Mouse (Mus musculus) ES-E14 (cell line): Measurements from ENCODE around the gene Htr2b. TPM values are rescaled to one million over a fixed set of nuclear protein-coding genes. Genes with fewer than 3 reads are reported as not detected.

Experiments used
- DNase-seq: peaks from one replicate; pipeline ENCODE4 v3.0.0-alpha.2; 2013; ENCODE audit warnings: low read depth, low spot score
- H3K27ac ChIP-seq: 2 replicates; pipeline ENCODE4 v1.5.1; 2012; ENCODE audit warnings: low read depth, mild to moderate bottlenecking, low read length, moderate library complexity, mixed read lengths; ENCODE audit not compliant: poor library complexity, insufficient read depth, severe bottlenecking
- H3K36me3 ChIP-seq: 2 replicates; pipeline ENCODE4 v1.6.1; 2012; ENCODE audit warnings: mild to moderate bottlenecking, low read length, moderate library complexity, mixed read lengths; ENCODE audit not compliant: control insufficient read depth, poor library complexity, insufficient read depth, severe bottlenecking
- H3K4me1 ChIP-seq, 2 experiments: fragments of 150-350 bp in 1 of 2; sonication (generic) in 1 of 2; 2 replicates each; pipeline ENCODE4 v1.6.1; 2012; ENCODE audit warnings: low read length in 2 of 2, mild to moderate bottlenecking in 1 of 2, mixed read lengths in 1 of 2; ENCODE audit not compliant: control insufficient read depth in 2 of 2, insufficient read depth in 2 of 2, poor library complexity in 1 of 2
- H3K4me3 ChIP-seq, 2 experiments: fragments of 150-350 bp in 1 of 2; sonication (generic) in 1 of 2; 2 replicates each; pipeline ENCODE4 v1.5.1; 2012; ENCODE audit warnings: low read length in 2 of 2, low read depth in 1 of 2, mild to moderate bottlenecking in 1 of 2, mixed read lengths in 1 of 2; ENCODE audit not compliant: insufficient read depth in 1 of 2, poor library complexity in 1 of 2, severe bottlenecking in 1 of 2
- H3K9ac ChIP-seq: 2 replicates; pipeline ENCODE4 v1.6.1; 2012; ENCODE audit warnings: low read depth, mild to moderate bottlenecking, low read length, mixed read lengths; ENCODE audit not compliant: poor library complexity, insufficient read depth, severe bottlenecking
- H3K9me3 ChIP-seq: fragments of 150-350 bp; sonication (generic); 2 replicates; pipeline ENCODE4 v1.6.1; 2012; ENCODE audit warnings: low read depth, mild to moderate bottlenecking, low read length; ENCODE audit not compliant: control insufficient read depth, insufficient read depth
- CHD2 ChIP-seq: IDR thresholded peaks from 2 replicates; pipeline ENCODE4 v1.6.1; 2014; ENCODE audit warnings: mild to moderate bottlenecking, low read depth, low read length, inconsistent platforms
- HCFC1 ChIP-seq: IDR thresholded peaks from 2 replicates; pipeline ENCODE4 v1.6.1; 2012; ENCODE audit warnings: low read length, inconsistent platforms, borderline replicate concordance; ENCODE audit not compliant: insufficient read depth
- MAFK ChIP-seq: IDR thresholded peaks from 2 replicates; pipeline ENCODE4 v1.6.1; 2014; ENCODE audit warnings: mild to moderate bottlenecking, low read depth, low read length, inconsistent platforms; ENCODE audit not compliant: insufficient read depth
- ZC3H11A ChIP-seq: IDR thresholded peaks from 2 replicates; pipeline ENCODE4 v1.6.1; 2012; ENCODE audit warnings: low read depth, mild to moderate bottlenecking, inconsistent platforms, low read length, borderline replicate concordance
- ZNF384 ChIP-seq: IDR thresholded peaks from 2 replicates; pipeline ENCODE4 v1.6.1; 2012; ENCODE audit warnings: low read depth, low read length, inconsistent platforms
- in situ Hi-C, 2 experiments: fragments of 600-800 bp; cut with MboI; formaldehyde crosslinking; loops; one replicate each; pipeline ENCODE4 v1.15.1; 2025; ENCODE audit warnings: low sequenced_read_pairs in 2 of 2, inconsistent platforms in 1 of 2; ENCODE audit not compliant: unreplicated experiment in 2 of 2
- total RNA-seq: library from RNA; depleted of rRNA; stranded (reverse); fragments of 300-350 nt; gene quantifications from 2 replicates; pipeline ENCODE4 v1.2.3, GENCODE M21; 2012

Htr2b gene
- total RNA-seq, 1 experiment, result 0.13 TPM

DNA sequence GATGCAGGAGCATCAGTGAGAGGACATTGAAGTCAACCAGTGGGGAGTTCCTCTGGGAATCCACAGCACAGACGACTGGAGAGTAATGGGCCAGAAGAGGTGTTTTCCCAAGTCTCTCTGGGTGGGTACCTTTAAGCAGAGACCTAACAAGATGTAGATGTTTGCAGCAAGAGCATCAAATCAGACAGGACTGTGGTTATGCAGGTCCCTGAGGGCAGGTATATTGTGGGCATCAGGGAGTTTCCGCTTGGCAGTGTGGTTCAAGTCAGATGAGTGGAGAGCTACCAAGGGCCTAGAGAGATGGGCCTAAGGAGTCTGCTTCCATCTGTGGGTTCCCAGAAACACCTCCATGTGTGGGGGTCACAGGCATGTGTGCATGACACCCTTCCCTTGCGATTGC lies 44.3 kb upstream of the Htr2b start:
- H3K9ac ChIP-seq, result no peak overlapping the region
- H3K4me1 ChIP-seq, result 0 out of 4 replicates have a peak, but pooled peaks cover 0 to 2% of the 10 kb centered on the region in 2 experiments
- in situ Hi-C loops, result no loop called here
- no peak for TF ChIP-seq HCFC1
- no peak for TF ChIP-seq MAFK
- TF ChIP-seq ZC3H11A, result no peak
- TF ChIP-seq CHD2, result no peak
- no peak for TF ChIP-seq ZNF384
- no peak overlapping the region for H3K27ac ChIP-seq
- peaks cover 11% of the 10 kb centered on the region for H3K36me3 ChIP-seq
- no peak overlapping the region for H3K4me3 ChIP-seq
- no peaks in the 10 kb centered on the region for H3K9me3 ChIP-seq
- DNase-seq, result no peak

DNA sequence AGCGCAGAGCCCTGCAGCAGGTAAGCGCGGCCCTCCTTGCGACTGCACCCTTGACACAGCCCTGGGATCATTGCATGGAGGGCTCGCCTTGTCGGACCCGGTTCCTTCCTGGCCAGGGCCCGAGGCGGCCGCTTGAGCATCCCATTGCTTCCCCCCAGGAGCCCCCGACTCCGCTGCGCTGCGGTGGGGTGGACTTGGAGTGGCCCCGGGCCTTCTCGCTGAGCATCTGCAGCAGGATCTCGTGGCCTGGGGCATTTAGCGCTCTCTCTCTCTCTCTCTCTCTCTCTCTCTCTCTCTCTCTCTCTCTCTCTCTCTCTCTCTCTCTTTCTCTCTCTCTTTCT lies 43.0 kb upstream of the Htr2b start:
- Histone ChIP-seq H3K9ac (peak overlapping the region; percentile 85), H3K27ac (no peak overlapping the region), H3K4me3 (peak overlapping the region; percentile 75 to 90), H3K9me3 (no peaks in the 10 kb centered on the region), H3K4me1 (0 out of 4 replicates have a peak, but pooled peaks cover 2 to 3% of the 10 kb centered on the region in 2 experiments), H3K36me3 (peaks cover 5% of the 10 kb centered on the region; the same call in 1 of the 2 replicates)
- in situ Hi-C loops, result no loop called here
- DNase-seq, result no peak
- TF ChIP-seq MAFK, result no peak
- TF ChIP-seq ZNF384, result no peak
- TF ChIP-seq HCFC1, result no peak
- TF ChIP-seq ZC3H11A, result no peak

DNA sequence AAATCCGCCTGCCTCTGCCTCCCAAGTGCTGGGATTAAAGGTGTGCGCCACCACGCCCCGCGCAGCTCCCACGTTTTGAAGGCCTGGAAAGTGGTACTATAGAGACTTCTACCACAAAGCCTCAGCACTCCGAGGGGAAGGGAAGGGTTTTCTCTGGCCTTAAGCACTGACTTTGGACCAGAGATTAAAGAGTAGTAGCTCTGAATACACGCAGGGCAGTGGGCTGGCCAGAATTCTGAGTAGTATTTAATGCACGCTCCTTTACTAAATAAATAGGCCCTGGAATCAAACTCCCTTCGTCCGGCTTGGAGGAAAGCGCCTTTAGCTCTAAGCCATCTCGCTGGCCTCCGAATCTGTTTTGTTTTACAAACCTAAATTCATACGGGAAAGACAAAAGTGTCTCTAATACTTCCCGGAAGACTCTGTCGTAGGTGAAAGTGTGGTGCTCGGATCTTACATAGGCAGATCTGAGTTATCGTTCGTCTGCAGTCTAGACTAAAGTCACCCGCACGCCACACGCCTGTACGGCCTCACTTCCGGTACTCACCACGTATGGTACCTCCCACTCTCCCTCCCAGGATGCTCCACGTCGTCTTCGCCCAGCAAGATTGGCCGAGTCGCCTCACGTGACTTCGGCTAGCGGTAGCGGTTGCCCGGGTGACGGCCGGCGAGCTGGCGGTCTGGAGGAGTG lies 42.5 kb upstream of the Htr2b start, which contains the start of gene Armc9:
TSS of gene Armc9 (plus strand) at position 648 of the 691 bp plus-strand sequence.
- peaks cover 5% of the 10 kb centered on the region; the same call in 1 of the 2 replicates for H3K36me3 ChIP-seq
- DNase-seq, result peak; percentile 95
- TF ChIP-seq CHD2, result no peak
- TF ChIP-seq HCFC1, result no peak
- TF ChIP-seq MAFK, result no peak
- TF ChIP-seq ZC3H11A, result no peak
- no peak for TF ChIP-seq ZNF384
- H3K9me3 ChIP-seq, result no peaks in the 10 kb centered on the region
- H3K4me1 ChIP-seq, result 0 out of 4 replicates have a peak, but pooled peaks cover 2 to 3% of the 10 kb centered on the region in 2 experiments
- peak within 1 kb of the TSS; percentile 75 to 90 for H3K4me3 ChIP-seq
- H3K27ac ChIP-seq, result peak within 1 kb of the TSS; percentile 5; the same call in 1 of the 2 replicates
- in situ Hi-C loops, result no loop called here
- H3K9ac ChIP-seq, result peak within 1 kb of the TSS; percentile 85

DNA sequence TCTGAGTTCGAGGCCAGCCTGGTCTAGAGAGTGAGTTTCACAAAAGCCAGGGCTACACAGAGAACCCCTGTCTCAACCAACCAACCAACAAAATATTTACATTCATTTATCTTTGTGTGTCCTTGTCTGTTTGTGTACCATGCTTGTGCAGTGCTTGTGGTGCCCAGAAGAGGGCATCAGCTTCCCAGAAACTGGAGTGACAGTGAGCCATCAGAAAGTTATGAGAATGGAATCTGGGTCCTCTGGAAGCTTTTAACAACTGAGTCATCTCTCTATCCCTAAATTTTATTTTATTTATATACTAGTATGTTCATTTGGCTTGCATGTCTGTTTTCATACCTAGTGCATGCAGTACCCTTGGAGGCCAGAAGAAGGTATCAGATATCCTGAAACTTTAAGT lies 40.8 kb upstream of the Htr2b start:
- TF ChIP-seq HCFC1 (no peak), ZC3H11A (no peak), CHD2 (no peak), MAFK (no peak), ZNF384 (no peak)
- Histone ChIP-seq H3K9me3 (no peaks in the 10 kb centered on the region), H3K4me3 (no peak overlapping the region), H3K36me3 (0 out of 2 replicates have a peak, but pooled peaks cover 2% of the 10 kb centered on the region), H3K9ac (no peak overlapping the region), H3K4me1 (0 out of 4 replicates have a peak, but pooled peaks cover 2 to 3% of the 10 kb centered on the region in 2 experiments), H3K27ac (no peak overlapping the region)
- in situ Hi-C loops, result no loop called here
- DNase-seq, result peak; percentile 11
